Mouse (Mus musculus) hindbrain, embryonic 11.5 days (tissue): ENCODE data around the gene Lamp5. TPM values are rescaled to one million over a fixed set of nuclear protein-coding genes. Genes with fewer than 3 reads are reported as not detected.

Source experiments
- ATAC-seq: fragments of 200-750 bp; cut with Nextera tagmentation; 2 replicates; pipeline ENCODE4 v1.8.0; 2017; ENCODE audit warnings: mild to moderate bottlenecking, moderate TSS enrichment, moderate library complexity; ENCODE audit not compliant: low FRiP score
- DNase-seq: peaks from one replicate; pipeline ENCODE4 v3.0.0-alpha.2; 2015; ENCODE audit warnings: low spot score
- H3K27ac ChIP-seq: fragments of 300-500 bp; sonication (generic); 2 replicates; pipeline ENCODE4 v1.5.1; 2014; ENCODE audit warnings: mild to moderate bottlenecking, low read depth, low read length
- H3K27me3 ChIP-seq: fragments of 300-500 bp; sonication (generic); 2 replicates; pipeline ENCODE4 v1.6.1; 2014; ENCODE audit warnings: mild to moderate bottlenecking, low read length, moderate library complexity, mixed read lengths; ENCODE audit not compliant: control insufficient read depth, insufficient read depth
- H3K36me3 ChIP-seq: fragments of 300-500 bp; sonication (generic); 2 replicates; pipeline ENCODE4 v1.6.1; 2014; ENCODE audit warnings: mild to moderate bottlenecking, low read length, moderate library complexity, mixed read lengths; ENCODE audit not compliant: control insufficient read depth, insufficient read depth
- H3K4me1 ChIP-seq: fragments of 300-500 bp; sonication (generic); replicated peaks from 2 replicates; pipeline ENCODE4 v1.6.1; 2014; ENCODE audit warnings: low read length, mixed read lengths; ENCODE audit not compliant: control insufficient read depth, insufficient read depth
- H3K4me2 ChIP-seq: fragments of 300-500 bp; sonication (generic); replicated peaks from 2 replicates; pipeline ENCODE4 v1.6.1; 2014; ENCODE audit warnings: mild to moderate bottlenecking, low read depth, low read length
- H3K4me3 ChIP-seq: fragments of 300-500 bp; sonication (generic); 2 replicates; pipeline ENCODE4 v1.5.1; 2014; ENCODE audit warnings: low read depth, low read length
- H3K9ac ChIP-seq: fragments of 300-500 bp; sonication (generic); 2 replicates; pipeline ENCODE4 v1.6.1; 2014; ENCODE audit warnings: low read depth, low read length
- H3K9me3 ChIP-seq: fragments of 300-500 bp; sonication (generic); 2 replicates; pipeline ENCODE4 v1.6.1; 2016; ENCODE audit warnings: low read length; ENCODE audit not compliant: control insufficient read depth
- WGBS: fragments of 180-500 bp; shearing (Covaris S2); extraction: QIAGEN DNeasy Blood & Tissue Kit; methylation state at CpG from one replicate; pipeline ENCODE4 v1.1.7; 2014; 5-methylcytosine and 5-hydroxymethylcytosine counted together
- polyA plus RNA-seq: library from polyadenylated mRNA; unstranded; fragments of >200 nt; fragmentation: Nextera tagmentation; extraction: Ambion mirVana; gene quantifications from 2 replicates; pipeline ENCODE4 v1.2.1, GENCODE M21; 2014

The Lamp5 gene
- polyA plus RNA-seq, 1 experiment from 2014 or later: 73.1 TPM

DNA sequence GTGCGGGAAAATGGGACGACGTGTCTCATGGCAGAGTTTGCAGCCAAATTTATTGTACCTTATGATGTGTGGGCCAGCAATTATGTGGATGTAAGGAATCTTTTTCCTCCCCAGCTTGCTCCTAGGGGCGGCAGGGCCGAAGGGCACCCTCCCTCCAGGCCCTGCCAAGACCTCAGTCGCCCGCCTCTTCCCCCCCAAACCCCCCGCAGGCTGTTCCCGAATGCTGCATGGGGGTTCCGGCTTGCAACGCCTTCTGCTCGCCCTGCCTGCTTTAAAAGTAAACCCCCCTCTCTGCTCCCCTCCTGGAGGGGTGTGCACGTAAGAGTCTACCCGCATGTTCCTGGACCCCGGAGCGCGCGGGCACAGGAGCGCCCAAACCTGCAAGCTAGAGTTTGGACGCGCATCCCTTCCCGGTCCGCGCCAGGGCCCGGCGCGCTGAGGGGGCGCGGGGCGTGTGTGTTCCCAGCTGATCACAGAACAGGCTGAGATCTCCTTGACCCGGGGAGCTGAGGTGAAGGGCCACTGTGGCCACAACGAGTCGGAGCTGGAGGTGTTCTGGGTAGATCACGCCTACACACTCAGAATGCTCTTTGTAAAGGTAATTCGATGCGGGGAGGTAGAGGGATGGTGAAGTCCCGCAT is 7.1 kb downstream of the Lamp5 start:
- Histone ChIP-seq H3K9me3 (no peaks in the 10 kb centered on the region), H3K4me2 (peak overlapping the region; percentile 53), H3K4me3 (peak overlapping the region; percentile 40), H3K9ac (peak overlapping the region; percentile 65), H3K36me3 (no peaks in the 10 kb centered on the region), H3K27me3 (peaks cover 24% of the 10 kb centered on the region), H3K27ac (peak overlapping the region; percentile 82), H3K4me1 (peaks cover 6% of the 10 kb centered on the region)
- DNase-seq (peak; percentile 47), ATAC-seq (peak; percentile 15; the same call in 1 of the 2 replicates)
- under 1% methylated on average over 36 of the region's 37 CpGs for WGBS

DNA sequence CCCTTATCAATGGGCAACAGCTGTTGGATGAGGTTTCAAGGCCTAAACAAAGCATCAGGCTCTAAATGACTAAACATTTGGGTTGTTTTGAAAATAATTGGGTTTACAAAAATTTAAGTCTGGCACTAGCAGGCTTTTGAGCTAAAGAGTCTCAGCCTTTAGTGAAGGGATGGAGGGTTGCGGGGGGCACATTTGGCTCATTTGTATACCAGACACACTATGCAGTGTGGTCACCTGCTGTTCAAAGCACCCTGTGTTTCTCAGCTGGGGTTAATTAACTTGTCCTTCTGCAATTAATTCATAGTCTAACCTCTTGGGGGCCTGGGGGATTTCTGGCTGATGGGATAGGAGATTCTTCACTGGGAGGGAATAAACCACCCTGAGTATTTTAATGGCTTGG is 12.3 kb downstream of the Lamp5 start:
- H3K4me2 ChIP-seq: no peak overlapping the region
- H3K9ac ChIP-seq: no peak overlapping the region
- H3K27ac ChIP-seq: no peak overlapping the region; the same call in 1 of the 2 replicates
- DNase-seq (no peak), ATAC-seq (peak; percentile 48)
- no peak overlapping the region for H3K4me3 ChIP-seq
- WGBS: 63% methylated on average over 1 of the region's 1 CpGs
- peaks cover 5% of the 10 kb centered on the region for H3K27me3 ChIP-seq
- H3K36me3 ChIP-seq: no peaks in the 10 kb centered on the region
- H3K9me3 ChIP-seq: no peaks in the 10 kb centered on the region
- H3K4me1 ChIP-seq: no peaks in the 10 kb centered on the region

DNA sequence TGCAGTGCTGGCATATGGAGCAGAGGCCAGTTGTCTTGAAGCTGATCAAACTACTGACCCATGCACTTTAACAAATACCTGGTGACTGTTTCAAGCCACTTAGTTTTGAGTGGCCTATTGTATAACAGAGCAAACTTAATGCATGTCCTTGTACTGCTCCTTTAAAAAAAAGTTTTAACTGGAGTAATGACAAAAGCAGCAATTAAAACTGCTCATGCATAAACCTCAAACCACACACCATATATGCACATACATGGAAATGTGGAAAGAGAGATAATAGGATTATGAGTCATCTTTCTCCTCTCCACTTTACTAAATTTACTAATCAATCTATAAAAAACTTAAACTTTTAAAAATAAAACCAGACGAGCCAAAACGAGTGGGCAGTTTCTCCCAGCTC is 43.9 kb downstream of the Lamp5 start:
- Histone ChIP-seq H3K4me2 (no peak overlapping the region), H3K27ac (no peak overlapping the region), H3K36me3 (no peaks in the 10 kb centered on the region), H3K4me1 (no peaks in the 10 kb centered on the region), H3K4me3 (no peak overlapping the region), H3K27me3 (no peaks in the 10 kb centered on the region), H3K9me3 (no peaks in the 10 kb centered on the region), H3K9ac (no peak overlapping the region)
- ATAC-seq (no peak), DNase-seq (no peak)
- 74% methylated on average over 2 of the region's 2 CpGs for WGBS

DNA sequence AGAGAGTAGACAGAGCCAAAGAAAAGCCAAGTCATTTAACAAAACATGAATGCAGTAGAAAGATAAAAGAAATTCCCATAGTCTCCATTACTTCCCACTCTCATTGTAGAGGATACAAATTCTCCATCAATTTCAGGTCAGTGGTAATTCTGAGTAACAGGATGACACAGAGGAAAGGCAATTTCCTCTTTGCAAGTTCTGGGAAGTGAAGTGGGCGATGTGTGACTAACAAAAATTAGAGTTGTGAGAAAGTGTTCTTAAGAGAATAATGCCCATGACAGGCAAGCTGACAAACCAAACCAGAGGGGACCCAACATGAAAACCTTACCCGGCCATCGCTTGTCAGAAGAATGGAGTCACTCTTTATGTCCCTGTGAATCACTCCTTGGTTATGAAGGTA is 45.1 kb downstream of the Lamp5 start:
- no peaks in the 10 kb centered on the region for H3K36me3 ChIP-seq
- DNase-seq: no peak
- H3K27ac ChIP-seq: no peak overlapping the region
- H3K4me2 ChIP-seq: no peak overlapping the region
- no peak for ATAC-seq
- WGBS: 90% methylated on average over 3 of the region's 3 CpGs
- H3K4me1 ChIP-seq: no peaks in the 10 kb centered on the region
- no peaks in the 10 kb centered on the region for H3K9me3 ChIP-seq
- H3K4me3 ChIP-seq: no peak overlapping the region
- H3K27me3 ChIP-seq: no peaks in the 10 kb centered on the region
- no peak overlapping the region for H3K9ac ChIP-seq

- no peak overlapping the region for H3K9ac ChIP-seq
- H3K4me1 ChIP-seq: peaks cover 5% of the 10 kb centered on the region; the same call in 1 of the 2 replicates
- H3K36me3 ChIP-seq: no peaks in the 10 kb centered on the region
- peak overlapping the region; percentile 89 for H3K27ac ChIP-seq
- no peaks in the 10 kb centered on the region for H3K9me3 ChIP-seq
- H3K4me3 ChIP-seq: no peak overlapping the region
- DNase-seq (peak; percentile 48), ATAC-seq (peak; percentile 61)
- H3K4me2 ChIP-seq: no peak overlapping the region
- no peaks in the 10 kb centered on the region for H3K27me3 ChIP-seq
Measured at GRCm38 (mm10) chr2:136107597-136107996, 55.6 kb downstream of the Lamp5 start.

GRCm38 (mm10) chr2:136108124-136109037 is 56.3 kb downstream of the Lamp5 start:
- H3K9me3 ChIP-seq: no peaks in the 10 kb centered on the region
- peak overlapping the region; percentile 89 for H3K27ac ChIP-seq
- ATAC-seq: peak; percentile 96
- H3K4me1 ChIP-seq: peaks cover 5% of the 10 kb centered on the region; the same call in 1 of the 2 replicates
- H3K4me3 ChIP-seq: no peak overlapping the region
- peak overlapping the region; percentile 48; the same call in 1 of the 2 replicates for H3K9ac ChIP-seq
- H3K27me3 ChIP-seq: no peaks in the 10 kb centered on the region
- 20% methylated on average over 6 of the region's 6 CpGs for WGBS
- no peaks in the 10 kb centered on the region for H3K36me3 ChIP-seq
- DNase-seq: peak; percentile 65
- H3K4me2 ChIP-seq: peak overlapping the region; percentile 17

GRCm38 (mm10) chr2:136109038-136109363 is 57.0 kb downstream of the Lamp5 start:
- Histone ChIP-seq H3K36me3 (no peaks in the 10 kb centered on the region), H3K4me3 (no peak overlapping the region), H3K9me3 (no peaks in the 10 kb centered on the region), H3K4me1 (peaks cover 5% of the 10 kb centered on the region; the same call in 1 of the 2 replicates), H3K4me2 (no peak overlapping the region), H3K9ac (peak overlapping the region; percentile 48; the same call in 1 of the 2 replicates), H3K27ac (peak overlapping the region; percentile 89), H3K27me3 (no peaks in the 10 kb centered on the region)
- WGBS: 0% methylated on average over 2 of the region's 2 CpGs
- ATAC-seq (no peak), DNase-seq (no peak)

DNA sequence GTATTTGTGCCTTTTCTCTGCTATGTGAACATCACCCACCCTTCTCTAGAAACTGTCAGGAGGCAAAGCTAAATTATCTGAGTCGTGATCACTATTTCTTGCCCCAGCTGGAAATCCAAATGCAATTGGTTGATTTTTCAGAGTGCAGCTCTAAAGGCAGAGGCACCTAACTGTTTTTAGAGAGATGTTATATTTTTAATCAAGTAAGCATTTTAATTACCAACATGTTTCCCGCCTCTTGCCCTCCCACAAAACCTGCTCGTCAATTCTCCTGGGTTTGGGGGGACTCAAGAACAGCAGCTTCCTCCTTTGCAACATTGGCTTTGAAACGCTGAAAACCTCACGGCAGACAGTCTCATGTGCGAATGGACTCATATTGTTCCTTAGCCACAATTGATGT is 61.3 kb downstream of the Lamp5 start:
- WGBS: 81% methylated on average over 6 of the region's 6 CpGs

More for the DNA sequence above, 61.3 kb downstream of the Lamp5 start:
- Histone ChIP-seq H3K36me3 (no peaks in the 10 kb centered on the region), H3K27me3 (no peaks in the 10 kb centered on the region), H3K9ac (no peak overlapping the region), H3K27ac (no peak overlapping the region), H3K9me3 (no peaks in the 10 kb centered on the region), H3K4me2 (no peak overlapping the region), H3K4me3 (no peak overlapping the region), H3K4me1 (peaks cover 5% of the 10 kb centered on the region; the same call in 1 of the 2 replicates)
- no peak for DNase-seq
- no peak for ATAC-seq
